Mouse (Mus musculus): ENCODE measurements at regions not wholly inside any gene's neighbourhood (a gene's known extent, or its start where the extent isn't known, plus 50 kb on each side); places are given as distances from the start of the nearest gene placed in this dataset.

GRCm38 (mm10) chr17:85899096-85899495 lies 211.0 kb upstream of the Six2 start:
- no peak for TF ChIP-seq EP300 (IDR thresholded peaks at IDR 0.05; ENCODE audit: low read depth)
- no peak for TF ChIP-seq CTCF (IDR thresholded peaks at IDR 0.05; ENCODE audit: low read depth)
- H3K9ac ChIP-seq (replicated peaks): no peak overlapping the region
- no peak overlapping the region for H3K27ac ChIP-seq
- no peaks in the 10 kb centered on the region for H3K27me3 ChIP-seq (ENCODE audit: control insufficient read depth, insufficient read depth, low read length)
- WGBS (ENCODE audit: insufficient replicate concordance): 56% methylated on average over 6 of the region's 6 CpGs
- no peaks in the 10 kb centered on the region for H3K36me3 ChIP-seq (replicated peaks; ENCODE audit: control insufficient read depth, insufficient read depth, low read depth)
- no peaks in the 10 kb centered on the region for H3K4me1 ChIP-seq (replicated peaks; ENCODE audit: control insufficient read depth in 2 of 2, insufficient read depth in 2 of 2, low read length in 1 of 2)
- ATAC-seq (ENCODE audit: insufficient read depth): no peak
- no peaks in the 10 kb centered on the region for H3K9me3 ChIP-seq (ENCODE audit: control insufficient read depth, low read length)
- H3K4me3 ChIP-seq (ENCODE audit: insufficient read depth in 1 of 2, low read depth in 2 of 2, low read length in 2 of 2): no peak overlapping the region
- DNase-seq (ENCODE audit: low read depth in 3 of 3, low spot score in 3 of 3): no peak
- H3K4me2 ChIP-seq (ENCODE audit: low read depth): no peak overlapping the region

DNA sequence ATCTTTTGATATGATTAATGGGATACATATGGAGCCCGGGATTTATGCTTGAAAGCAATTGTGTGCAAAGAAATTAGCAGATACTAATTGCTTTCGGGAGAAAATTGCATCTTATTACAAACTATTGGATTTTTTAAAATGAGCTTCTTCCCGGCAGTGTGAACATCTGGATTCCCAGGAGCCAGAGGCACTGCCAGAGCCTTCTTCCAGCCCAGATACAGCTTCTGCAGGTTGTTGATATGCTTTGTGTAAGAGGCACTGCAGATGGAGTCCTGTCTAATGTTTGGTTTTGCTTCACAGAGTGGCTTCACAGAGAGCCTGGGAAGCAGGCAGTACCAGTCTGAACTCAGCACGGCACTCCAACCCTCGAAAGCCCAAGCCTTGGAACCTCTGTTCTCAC lies 207.9 kb upstream of the Six2 start:
- Histone ChIP-seq H3K27me3 (ENCODE audit: control insufficient read depth, insufficient read depth, low read length) (no peaks in the 10 kb centered on the region), H3K4me1 (replicated peaks; ENCODE audit: control insufficient read depth in 2 of 2, insufficient read depth in 2 of 2, low read length in 1 of 2) (no peaks in the 10 kb centered on the region), H3K4me3 (ENCODE audit: insufficient read depth in 1 of 2, low read depth in 2 of 2, low read length in 2 of 2) (no peak overlapping the region), H3K9ac (replicated peaks) (no peak overlapping the region), H3K36me3 (replicated peaks; ENCODE audit: control insufficient read depth, insufficient read depth, low read depth) (no peaks in the 10 kb centered on the region), H3K9me3 (ENCODE audit: control insufficient read depth, low read length) (no peaks in the 10 kb centered on the region), H3K27ac (no peak overlapping the region), H3K4me2 (ENCODE audit: low read depth) (no peak overlapping the region)
- TF ChIP-seq EP300 (IDR thresholded peaks at IDR 0.05; ENCODE audit: low read depth) (no peak), CTCF (IDR thresholded peaks at IDR 0.05; ENCODE audit: low read depth) (no peak)
- 53% methylated on average over 5 of the region's 5 CpGs for WGBS (ENCODE audit: insufficient replicate concordance)
- DNase-seq (ENCODE audit: low read depth in 3 of 3, low spot score in 3 of 3) (no peak), ATAC-seq (ENCODE audit: insufficient read depth) (no peak)

- Histone ChIP-seq H3K27me3 (ENCODE audit: control insufficient read depth, insufficient read depth, low read length) (no peaks in the 10 kb centered on the region), H3K9me3 (ENCODE audit: control insufficient read depth, low read length) (no peaks in the 10 kb centered on the region), H3K4me3 (ENCODE audit: insufficient read depth in 1 of 2, low read depth in 2 of 2, low read length in 2 of 2) (no peak overlapping the region), H3K4me1 (replicated peaks; ENCODE audit: control insufficient read depth in 2 of 2, insufficient read depth in 2 of 2, low read length in 1 of 2) (no peaks in the 10 kb centered on the region), H3K9ac (replicated peaks) (no peak overlapping the region), H3K36me3 (replicated peaks; ENCODE audit: control insufficient read depth, insufficient read depth, low read depth) (no peaks in the 10 kb centered on the region), H3K4me2 (ENCODE audit: low read depth) (no peak overlapping the region), H3K27ac (no peak overlapping the region)
- DNase-seq (ENCODE audit: low read depth in 3 of 3, low spot score in 3 of 3) (no peak), ATAC-seq (ENCODE audit: insufficient read depth) (no peak)
- WGBS (ENCODE audit: insufficient replicate concordance): 41% methylated on average over 2 of the region's 2 CpGs
- no peak for TF ChIP-seq EP300 (IDR thresholded peaks at IDR 0.05; ENCODE audit: low read depth)
- TF ChIP-seq CTCF (IDR thresholded peaks at IDR 0.05; ENCODE audit: low read depth): no peak
Measured at GRCm38 (mm10) chr17:85891243-85891642, 203.2 kb upstream of the Six2 start.

DNA sequence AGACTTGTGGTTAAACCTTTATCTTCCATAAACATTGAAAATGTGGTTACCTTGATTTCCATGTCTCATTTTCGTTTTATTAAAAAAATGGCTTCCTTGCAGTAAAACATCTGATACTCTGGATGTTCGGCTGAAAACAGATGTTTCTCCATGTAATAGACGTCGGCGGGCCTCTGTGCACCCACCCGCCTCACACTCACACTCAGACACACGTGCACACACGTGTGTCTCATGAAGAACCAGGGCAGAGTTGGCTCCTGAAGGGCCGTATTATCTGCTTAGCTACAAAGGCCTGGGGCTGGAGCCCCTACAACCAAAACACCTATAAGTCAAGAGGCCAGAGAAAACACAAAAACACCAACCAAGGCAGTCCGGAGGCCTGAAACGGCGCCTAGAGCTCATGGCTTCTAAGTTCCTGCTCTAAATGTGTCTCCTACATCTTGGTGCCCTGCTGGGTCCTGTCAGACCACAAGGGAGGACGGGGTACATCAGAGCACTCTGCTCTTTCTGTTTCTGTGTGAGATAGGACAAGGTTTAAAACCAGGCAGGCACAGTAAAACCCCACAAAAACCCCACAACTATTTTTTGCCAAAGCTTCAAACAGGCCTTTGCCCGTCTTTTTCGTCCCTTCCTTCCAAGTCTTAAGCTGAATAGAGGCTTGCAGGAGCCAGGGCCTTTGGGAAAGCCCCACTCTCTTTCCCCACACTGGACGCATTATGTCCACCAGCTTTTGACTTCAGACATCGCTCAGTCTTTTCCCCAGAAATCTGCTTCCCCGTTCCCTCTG lies 201.9 kb upstream of the Six2 start:
- Histone ChIP-seq H3K36me3 (replicated peaks; ENCODE audit: control insufficient read depth, insufficient read depth, low read depth) (no peaks in the 10 kb centered on the region), H3K4me1 (replicated peaks; ENCODE audit: control insufficient read depth in 2 of 2, insufficient read depth in 2 of 2, low read length in 1 of 2) (no peaks in the 10 kb centered on the region; a peak in 1 of 4 replicates), H3K9me3 (ENCODE audit: control insufficient read depth, low read length) (no peaks in the 10 kb centered on the region), H3K27me3 (ENCODE audit: control insufficient read depth, insufficient read depth, low read length) (no peaks in the 10 kb centered on the region), H3K27ac (no peak overlapping the region), H3K9ac (replicated peaks) (no peak overlapping the region), H3K4me3 (ENCODE audit: insufficient read depth in 1 of 2, low read depth in 2 of 2, low read length in 2 of 2) (no peak overlapping the region), H3K4me2 (ENCODE audit: low read depth) (no peak overlapping the region)
- TF ChIP-seq EP300 (IDR thresholded peaks at IDR 0.05; ENCODE audit: low read depth) (no peak), CTCF (IDR thresholded peaks at IDR 0.05; ENCODE audit: low read depth) (no peak)
- DNase-seq (ENCODE audit: low read depth in 3 of 3, low spot score in 3 of 3) (no peak), ATAC-seq (ENCODE audit: insufficient read depth) (no peak)
- 69% methylated on average over 18 of the region's 18 CpGs for WGBS (ENCODE audit: insufficient replicate concordance)

GRCm38 (mm10) chr17:85888568-85889398 lies 200.7 kb upstream of the Six2 start:
- TF ChIP-seq CTCF (IDR thresholded peaks at IDR 0.05; ENCODE audit: low read depth) (no peak), EP300 (IDR thresholded peaks at IDR 0.05; ENCODE audit: low read depth) (no peak)
- no peak for DNase-seq (ENCODE audit: low read depth in 3 of 3, low spot score in 3 of 3)
- no peak overlapping the region for H3K27ac ChIP-seq
- H3K36me3 ChIP-seq (replicated peaks; ENCODE audit: control insufficient read depth, insufficient read depth, low read depth): no peaks in the 10 kb centered on the region
- no peak overlapping the region for H3K4me2 ChIP-seq (ENCODE audit: low read depth)
- no peak for ATAC-seq (ENCODE audit: insufficient read depth)
- no peaks in the 10 kb centered on the region for H3K27me3 ChIP-seq (ENCODE audit: control insufficient read depth, insufficient read depth, low read length)
- no peaks in the 10 kb centered on the region; a peak in 1 of 4 replicates for H3K4me1 ChIP-seq (replicated peaks; ENCODE audit: control insufficient read depth in 2 of 2, insufficient read depth in 2 of 2, low read length in 1 of 2)
- whole genome bisulfite sequencing (ENCODE audit: insufficient replicate concordance): 64% methylated on average over 10 of the region's 10 CpGs
- H3K9ac ChIP-seq (replicated peaks): no peak overlapping the region
- no peaks in the 10 kb centered on the region for H3K9me3 ChIP-seq (ENCODE audit: control insufficient read depth, low read length)
- H3K4me3 ChIP-seq (ENCODE audit: insufficient read depth in 1 of 2, low read depth in 2 of 2, low read length in 2 of 2): no peak overlapping the region
